Mouse (Mus musculus): ENCODE measurements at regions not wholly inside any gene's neighbourhood (a gene's known extent, or its start where the extent isn't known, plus 50 kb on each side); places are given as distances from the start of the nearest gene placed in this dataset.
"Not testable (repeated sequence)": the region's sequence is repeated elsewhere in the genome, so short reads cannot be mapped to it uniquely, and the experiment has no call there.

- peak in 1 of 2 experiments; percentile 56 for DNase-seq (ENCODE audit: low spot score in 2 of 2)
Measured at GRCm38 (mm10) chr4:146263038-146263685, 106.5 kb downstream of the Zfp600 start.

- not testable (repeated sequence) for DNase-seq (ENCODE audit: low spot score in 2 of 2)
Measured at GRCm38 (mm10) chr4:146263790-146264189, 107.2 kb downstream of the Zfp600 start.

- DNase-seq (ENCODE audit: low spot score in 2 of 2): not testable (repeated sequence)
Measured at GRCm38 (mm10) chr4:146270119-146270747, 113.6 kb downstream of the Zfp600 start.
